Mouse (Mus musculus): ENCODE data around the gene Tent4a. TPM values are rescaled to one million over a fixed set of nuclear protein-coding genes. Genes with fewer than 3 reads are reported as not detected.

The Tent4a gene
- polyA plus RNA-seq, 1 experiment from 2014 or later, result 3.1 TPM

DNA sequence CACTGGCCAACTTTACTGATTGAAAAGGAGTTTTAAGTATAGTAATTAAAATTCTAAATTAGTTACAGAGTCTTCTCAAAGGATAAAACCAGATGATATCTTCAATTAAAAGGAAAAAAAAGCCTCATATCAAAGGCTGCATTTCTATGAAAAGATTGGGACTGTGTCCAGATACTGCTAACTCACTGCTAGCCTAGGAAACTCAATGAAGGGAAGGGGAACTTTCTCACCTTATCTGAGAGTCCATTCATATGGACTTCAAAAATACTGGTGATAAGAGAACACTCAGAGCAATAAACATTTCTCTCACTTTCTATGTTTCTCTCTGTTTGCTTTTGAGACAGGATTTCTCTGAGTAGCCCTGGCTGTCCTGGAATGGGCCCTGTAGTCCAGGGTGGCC, 30.2 kb upstream of the Tent4a start:
- no peak for DNase-seq (ENCODE audit: low spot score)
- Histone ChIP-seq H3K4me1 (ENCODE audit: insufficient read depth, low read depth, low read length) (no peaks in the 10 kb centered on the region), H3K4me2 (replicated peaks; ENCODE audit: low read depth, low read length) (no peak overlapping the region), H3K36me3 (ENCODE audit: insufficient read depth, low read length) (no peaks in the 10 kb centered on the region), H3K9me3 (ENCODE audit: low read length) (no peaks in the 10 kb centered on the region), H3K4me3 (ENCODE audit: low read depth, low read length) (no peak overlapping the region), H3K9ac (replicated peaks; ENCODE audit: low read depth) (no peak overlapping the region), H3K27ac (ENCODE audit: low read length) (no peak overlapping the region), H3K27me3 (replicated peaks; ENCODE audit: insufficient read depth, low read length) (no peaks in the 10 kb centered on the region)
- no peak for ATAC-seq
- TF ChIP-seq EP300 (IDR thresholded peaks at IDR 0.05) (no peak), CTCF (IDR thresholded peaks at IDR 0.05) (no peak)

- Histone ChIP-seq H3K27ac (ENCODE audit: low read length) (no peak overlapping the region), H3K9ac (replicated peaks; ENCODE audit: low read depth) (no peak overlapping the region), H3K27me3 (replicated peaks; ENCODE audit: insufficient read depth, low read length) (no peaks in the 10 kb centered on the region), H3K36me3 (ENCODE audit: insufficient read depth, low read length) (no peaks in the 10 kb centered on the region), H3K4me2 (replicated peaks; ENCODE audit: low read depth, low read length) (no peak overlapping the region), H3K4me3 (ENCODE audit: low read depth, low read length) (no peak overlapping the region), H3K9me3 (ENCODE audit: low read length) (no peaks in the 10 kb centered on the region), H3K4me1 (ENCODE audit: insufficient read depth, low read depth, low read length) (no peaks in the 10 kb centered on the region)
- ATAC-seq, result no peak
- WGBS, result 62% methylated on average over 3 of the region's 3 CpGs
- TF ChIP-seq EP300 (IDR thresholded peaks at IDR 0.05) (no peak), CTCF (IDR thresholded peaks at IDR 0.05) (no peak)
- no peak for DNase-seq (ENCODE audit: low spot score)
Measured at GRCm38 (mm10) chr13:69563905-69564304, 29.5 kb upstream of the Tent4a start.

DNA sequence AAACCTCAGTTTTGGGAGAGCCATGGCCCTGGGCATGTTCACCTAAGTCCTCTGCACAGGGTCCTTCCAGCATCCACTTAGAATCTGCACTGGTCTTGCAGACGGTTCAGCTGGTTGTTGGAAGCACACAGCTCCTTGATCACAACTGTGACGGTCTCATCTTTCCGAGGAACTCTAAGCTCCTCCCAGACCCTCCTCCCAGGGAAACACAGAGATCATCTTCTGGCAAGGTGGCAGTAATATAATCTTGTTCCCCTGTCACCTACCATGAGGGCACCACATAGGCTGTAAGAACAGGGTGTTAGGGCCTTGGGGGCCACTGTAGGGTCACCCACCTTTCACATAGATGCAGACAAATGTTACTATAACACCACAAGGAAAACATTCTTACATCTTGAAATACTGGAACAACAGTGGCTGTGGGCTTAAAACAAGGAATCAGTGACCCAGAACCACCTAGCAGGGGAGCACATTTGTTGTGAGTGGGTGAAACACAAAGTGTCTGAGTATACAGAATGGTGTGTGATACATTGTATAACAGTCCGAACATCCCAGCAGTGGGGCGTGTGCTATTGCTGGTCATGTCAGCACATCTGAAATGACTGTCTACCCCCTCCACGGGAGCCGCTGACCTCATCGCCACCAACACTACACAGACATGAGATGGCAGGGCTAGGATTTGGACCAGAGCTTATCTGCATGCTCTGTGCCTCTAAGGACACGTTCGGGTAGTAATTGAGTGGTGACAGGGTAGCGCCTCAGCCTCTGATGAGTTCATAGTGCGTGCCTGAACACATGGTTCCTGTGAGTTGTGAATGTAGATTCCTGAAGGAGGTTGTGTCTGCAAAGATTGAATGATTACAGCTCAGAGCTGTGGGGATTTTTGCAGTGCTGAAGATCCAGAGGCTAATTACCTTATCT, 28.5 kb upstream of the Tent4a start:
- no peaks in the 10 kb centered on the region for H3K4me1 ChIP-seq (ENCODE audit: insufficient read depth, low read depth, low read length)
- no peak overlapping the region for H3K9ac ChIP-seq (replicated peaks; ENCODE audit: low read depth)
- no peak overlapping the region for H3K4me3 ChIP-seq (ENCODE audit: low read depth, low read length)
- H3K27me3 ChIP-seq (replicated peaks; ENCODE audit: insufficient read depth, low read length), result no peaks in the 10 kb centered on the region
- no peak overlapping the region for H3K27ac ChIP-seq (ENCODE audit: low read length)
- ATAC-seq (no peak), DNase-seq (ENCODE audit: low spot score) (no peak)
- no peak overlapping the region for H3K4me2 ChIP-seq (replicated peaks; ENCODE audit: low read depth, low read length)
- no peaks in the 10 kb centered on the region for H3K9me3 ChIP-seq (ENCODE audit: low read length)
- TF ChIP-seq EP300 (IDR thresholded peaks at IDR 0.05) (no peak), CTCF (IDR thresholded peaks at IDR 0.05) (no peak)
- H3K36me3 ChIP-seq (ENCODE audit: insufficient read depth, low read length), result no peaks in the 10 kb centered on the region
- 64% methylated on average over 12 of the region's 12 CpGs for WGBS

DNA sequence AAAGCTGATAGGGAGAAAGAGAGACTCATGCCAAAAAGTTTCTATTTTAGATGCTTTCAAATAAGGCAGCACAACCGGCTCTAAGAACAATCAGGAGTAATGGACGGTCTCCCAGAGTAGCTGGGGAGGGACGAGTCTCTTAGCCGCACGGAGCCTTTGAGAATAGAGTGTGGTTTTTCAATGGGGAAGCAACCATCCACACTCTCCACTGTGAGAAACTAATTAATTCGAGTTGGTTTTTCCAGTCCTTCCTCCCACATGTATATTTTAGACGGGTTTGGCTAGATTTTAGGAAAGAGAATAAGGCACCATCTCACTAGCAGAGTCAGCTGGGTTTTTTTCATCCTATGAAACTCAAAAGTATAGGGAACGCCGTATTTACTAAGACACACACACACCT, 27.6 kb upstream of the Tent4a start:
- 82% methylated on average over 9 of the region's 9 CpGs for WGBS
- no peak overlapping the region for H3K27ac ChIP-seq (ENCODE audit: low read length)
- H3K4me3 ChIP-seq (ENCODE audit: low read depth, low read length), result no peak overlapping the region
- H3K4me2 ChIP-seq (replicated peaks; ENCODE audit: low read depth, low read length), result no peak overlapping the region
- no peaks in the 10 kb centered on the region for H3K27me3 ChIP-seq (replicated peaks; ENCODE audit: insufficient read depth, low read length)
- no peak for DNase-seq (ENCODE audit: low spot score)
- no peak overlapping the region for H3K9ac ChIP-seq (replicated peaks; ENCODE audit: low read depth)
- H3K4me1 ChIP-seq (ENCODE audit: insufficient read depth, low read depth, low read length), result no peaks in the 10 kb centered on the region
- H3K9me3 ChIP-seq (ENCODE audit: low read length), result no peaks in the 10 kb centered on the region
- H3K36me3 ChIP-seq (ENCODE audit: insufficient read depth, low read length), result no peaks in the 10 kb centered on the region
- ATAC-seq, result no peak
- TF ChIP-seq EP300 (IDR thresholded peaks at IDR 0.05), result no peak
- no peak for TF ChIP-seq CTCF (IDR thresholded peaks at IDR 0.05)

DNA sequence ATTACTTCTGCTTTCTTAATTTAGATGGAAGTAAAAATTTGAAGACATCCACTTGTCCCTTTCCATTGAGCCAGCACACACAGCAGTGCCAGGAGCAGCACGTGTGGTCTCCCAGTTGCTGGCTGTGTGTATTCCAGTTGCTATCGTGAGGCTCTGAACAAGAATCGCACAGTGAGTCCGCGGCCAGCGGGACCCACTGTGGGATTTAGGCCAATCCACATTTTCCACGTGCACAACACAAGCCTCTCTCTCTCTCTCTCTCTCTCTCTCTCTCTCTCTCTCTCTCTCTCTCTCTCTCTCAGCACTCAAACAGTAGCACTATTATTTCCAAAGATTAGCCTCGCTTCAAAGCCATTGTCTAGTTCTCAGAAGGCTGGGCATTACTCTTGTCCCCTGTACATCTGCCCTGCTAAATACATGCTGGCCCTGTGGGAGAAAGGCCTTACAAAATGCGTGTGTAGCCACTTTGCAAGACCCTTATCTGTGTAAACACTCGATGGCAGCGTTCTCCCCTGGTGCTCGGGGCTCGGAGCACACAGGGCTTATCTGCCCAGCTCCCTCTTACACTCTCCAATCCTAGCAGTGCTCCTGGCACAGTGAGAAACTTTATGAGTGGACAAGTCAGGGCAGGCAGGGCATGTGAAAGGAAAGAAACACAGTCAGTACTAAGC, 25.0 kb upstream of the Tent4a start:
- TF ChIP-seq EP300 (IDR thresholded peaks at IDR 0.05) (no peak), CTCF (IDR thresholded peaks at IDR 0.05) (no peak)
- H3K9me3 ChIP-seq (ENCODE audit: low read length), result no peaks in the 10 kb centered on the region
- H3K4me3 ChIP-seq (ENCODE audit: low read depth, low read length), result no peak overlapping the region
- H3K27ac ChIP-seq (ENCODE audit: low read length), result no peak overlapping the region
- no peak overlapping the region for H3K9ac ChIP-seq (replicated peaks; ENCODE audit: low read depth)
- 37% methylated on average over 13 of the region's 13 CpGs for WGBS
- ATAC-seq (peak; percentile 41), DNase-seq (ENCODE audit: low spot score) (peak; percentile 12)
- H3K4me1 ChIP-seq (ENCODE audit: insufficient read depth, low read depth, low read length), result no peaks in the 10 kb centered on the region
- H3K27me3 ChIP-seq (replicated peaks; ENCODE audit: insufficient read depth, low read length), result no peaks in the 10 kb centered on the region
- H3K36me3 ChIP-seq (ENCODE audit: insufficient read depth, low read length), result no peaks in the 10 kb centered on the region
- H3K4me2 ChIP-seq (replicated peaks; ENCODE audit: low read depth, low read length), result no peak overlapping the region

DNA sequence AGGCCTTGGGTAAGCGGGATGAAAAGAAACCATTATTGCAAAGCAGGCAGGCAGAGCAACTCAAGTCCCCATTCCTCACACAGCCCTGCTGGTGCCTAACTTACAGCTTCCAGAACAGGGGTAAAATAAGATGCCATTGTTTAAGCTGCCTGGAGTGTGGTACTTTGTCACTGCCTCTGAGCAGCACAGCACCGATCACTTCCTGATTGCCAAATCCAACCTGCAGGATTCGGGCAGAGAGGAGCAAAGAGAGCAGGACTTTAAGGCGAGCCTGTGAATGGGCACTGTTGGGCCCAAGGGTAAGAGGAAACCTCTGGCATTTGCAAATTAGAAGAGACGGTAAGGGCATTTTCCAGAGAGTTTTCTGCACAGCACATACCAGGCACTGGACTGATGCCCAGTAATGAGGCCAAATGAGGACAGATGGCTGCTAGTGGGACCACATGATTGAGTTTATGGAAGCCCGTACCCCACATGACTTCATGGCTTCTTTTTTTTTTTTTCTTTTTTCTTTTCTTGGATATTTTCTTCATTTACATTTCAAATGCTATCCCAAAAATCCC, 23.8 kb upstream of the Tent4a start:
- no peaks in the 10 kb centered on the region for H3K9me3 ChIP-seq (ENCODE audit: low read length)
- DNase-seq (ENCODE audit: low spot score), result no peak
- no peak overlapping the region for H3K9ac ChIP-seq (replicated peaks; ENCODE audit: low read depth)
- 67% methylated on average over 6 of the region's 6 CpGs for WGBS
- no peak overlapping the region for H3K4me2 ChIP-seq (replicated peaks; ENCODE audit: low read depth, low read length)
- H3K27ac ChIP-seq (ENCODE audit: low read length), result no peak overlapping the region
- H3K27me3 ChIP-seq (replicated peaks; ENCODE audit: insufficient read depth, low read length), result no peaks in the 10 kb centered on the region
- TF ChIP-seq CTCF (IDR thresholded peaks at IDR 0.05) (no peak), EP300 (IDR thresholded peaks at IDR 0.05) (no peak)
- ATAC-seq, result no peak
- H3K36me3 ChIP-seq (ENCODE audit: insufficient read depth, low read length), result no peaks in the 10 kb centered on the region
- no peak overlapping the region for H3K4me3 ChIP-seq (ENCODE audit: low read depth, low read length)
- no peaks in the 10 kb centered on the region for H3K4me1 ChIP-seq (ENCODE audit: insufficient read depth, low read depth, low read length)
